ENCODE assay signal across 13 mouse cellular contexts in genomic region chr11:20576046-20576635, GRCm38 (mm10). TPM values are rescaled to one million over a fixed set of nuclear protein-coding genes. Genes with fewer than 3 reads are reported as not detected.
DNase-seq lines count a peak whose midpoint lies in the region; ATAC-seq and TF ChIP-seq lines count a peak whose summit lies in the region.
"Had no signal": no experiment of that assay in that cellular context is flagged by ENCODE, and none has a peak within 500 bp of the region (broad histone marks: within the 10 kb centered on the region; RNA-seq: fewer than 3 reads in every experiment).

No protein-coding gene starts in this region.

- H3K27me3 ChIP-seq in heart, embryonic 11.5 days (ENCODE audit: control insufficient read depth, insufficient read depth, low read length), result no peaks in the 10 kb centered on the region
- no peaks in the 10 kb centered on the region for H3K27me3 ChIP-seq in heart, adult 2 months (ENCODE audit: control insufficient read depth, insufficient read depth, low read length)
- H3K27me3 ChIP-seq in lung, embryonic 14.5 days (ENCODE audit: insufficient read depth, low read length), result no peaks in the 10 kb centered on the region
- H3K27me3 ChIP-seq in embryonic facial prominence, embryonic 13.5 days, result no peaks in the 10 kb centered on the region
- no peaks in the 10 kb centered on the region for H3K27me3 ChIP-seq in midbrain, embryonic 13.5 days

- H3K79me2 ChIP-seq in heart, adult 2 months (replicated peaks; ENCODE audit: control insufficient read depth, insufficient read depth, low read length), result no peaks in the 10 kb centered on the region; the same call in 1 of the 2 replicates

- WGBS in heart, embryonic 11.5 days (ENCODE audit: insufficient replicate concordance), result 40% methylated on average over 8 of the region's 8 CpGs
- 32% methylated on average over 8 of the region's 8 CpGs for WGBS in heart, adult 2 months
- WGBS in lung, embryonic 14.5 days, result 26% methylated on average over 8 of the region's 8 CpGs
- 21% methylated on average over 8 of the region's 8 CpGs for WGBS in embryonic facial prominence, embryonic 13.5 days
- WGBS in midbrain, embryonic 13.5 days, result 70% methylated on average over 8 of the region's 8 CpGs

- TF ChIP-seq EP300 in heart, adult 2 months (IDR thresholded peaks at IDR 0.05; ENCODE audit: insufficient read depth, low read depth, low read length), result no peak

- no peaks in the 10 kb centered on the region for H3K9me3 ChIP-seq in heart, embryonic 11.5 days (replicated peaks; ENCODE audit: control insufficient read depth, low read length)
- H3K9me3 ChIP-seq in lung, embryonic 14.5 days (ENCODE audit: low read depth, low read length), result no peaks in the 10 kb centered on the region
- H3K9me3 ChIP-seq in embryonic facial prominence, embryonic 13.5 days, result no peaks in the 10 kb centered on the region
- no peaks in the 10 kb centered on the region for H3K9me3 ChIP-seq in midbrain, embryonic 13.5 days

- TF ChIP-seq POLR2A in heart, adult 2 months (IDR thresholded peaks at IDR 0.05; ENCODE audit: insufficient read depth, low read depth, low read length), result no peak

- peaks cover 16% of the 10 kb centered on the region for H3K4me1 ChIP-seq in heart, embryonic 11.5 days (ENCODE audit: control insufficient read depth, insufficient read depth, low read length)
- H3K4me1 ChIP-seq in heart, adult 2 months (ENCODE audit: control insufficient read depth, insufficient read depth, low read length), result no peaks in the 10 kb centered on the region; the same call in 1 of the 2 replicates
- peaks cover 9% of the 10 kb centered on the region; the same call in 1 of the 2 replicates for H3K4me1 ChIP-seq in lung, embryonic 14.5 days (ENCODE audit: insufficient read depth)
- H3K4me1 ChIP-seq in embryonic facial prominence, embryonic 13.5 days, result peaks cover 10% of the 10 kb centered on the region
- no peaks in the 10 kb centered on the region for H3K4me1 ChIP-seq in midbrain, embryonic 13.5 days (replicated peaks)

- no peak for DNase-seq in heart, adult 2 months
- DNase-seq in lung, embryonic 14.5 days, result peak; percentile 70
- DNase-seq in lung, postnatal 10 days, result no peak
- no peak for DNase-seq in adrenal gland, adult (ENCODE audit: inconsistent age in 2 of 2, low spot score in 1 of 2)
- DNase-seq: adrenal gland, postnatal 25 days; B cell, adult 2 months; cerebellum, adult 11-12 months; kidney, postnatal 10 days; lung, postnatal 4 days had no signal

- H3K4me2 ChIP-seq in heart, embryonic 11.5 days, result no peak overlapping the region
- H3K4me2 ChIP-seq in lung, embryonic 14.5 days, result no peak overlapping the region
- H3K4me2 ChIP-seq in embryonic facial prominence, embryonic 13.5 days, result no peak overlapping the region; the same call in 1 of the 2 replicates
- H3K4me2 ChIP-seq in midbrain, embryonic 13.5 days (replicated peaks), result no peak overlapping the region

- no peak overlapping the region for H3K9ac ChIP-seq in heart, embryonic 11.5 days (ENCODE audit: low read depth, low read length)
- no peak overlapping the region for H3K9ac ChIP-seq in heart, adult 2 months (ENCODE audit: low read depth, low read length)
- H3K9ac ChIP-seq in lung, embryonic 14.5 days, result no peak overlapping the region
- no peak overlapping the region for H3K9ac ChIP-seq in embryonic facial prominence, embryonic 13.5 days
- no peak overlapping the region for H3K9ac ChIP-seq in midbrain, embryonic 13.5 days (replicated peaks)

- no peak for TF ChIP-seq CTCF in heart, adult 2 months (IDR thresholded peaks at IDR 0.05)
- TF ChIP-seq CTCF in lung, embryonic 14.5 days (IDR thresholded peaks at IDR 0.05; ENCODE audit: low read depth), result no peak

- no peak overlapping the region for H3K4me3 ChIP-seq in heart, embryonic 11.5 days (ENCODE audit: low read depth, low read length)
- H3K4me3 ChIP-seq in heart, adult 2 months, result no peak overlapping the region
- H3K4me3 ChIP-seq in lung, embryonic 14.5 days (ENCODE audit: low read depth, low read length), result no peak overlapping the region
- H3K4me3 ChIP-seq in embryonic facial prominence, embryonic 13.5 days, result no peak overlapping the region
- no peak overlapping the region for H3K4me3 ChIP-seq in midbrain, embryonic 13.5 days (replicated peaks)

- no peaks in the 10 kb centered on the region for H3K36me3 ChIP-seq in heart, embryonic 11.5 days (ENCODE audit: control insufficient read depth, insufficient read depth, low read length)
- H3K36me3 ChIP-seq in heart, adult 2 months (ENCODE audit: control insufficient read depth, insufficient read depth, low read length), result no peaks in the 10 kb centered on the region
- no peaks in the 10 kb centered on the region for H3K36me3 ChIP-seq in lung, embryonic 14.5 days (ENCODE audit: insufficient read depth)
- no peaks in the 10 kb centered on the region for H3K36me3 ChIP-seq in embryonic facial prominence, embryonic 13.5 days
- H3K36me3 ChIP-seq in midbrain, embryonic 13.5 days, result 0 out of 2 replicates have a peak, but pooled peaks cover 4% of the 10 kb centered on the region

- 0 out of 2 replicates have a peak, but pooled peaks have one; percentile 35 for ATAC-seq in heart, embryonic 11.5 days (replicated peaks; ENCODE audit: insufficient number of reproducible peaks, low FRiP score, low TSS enrichment)
- peak; percentile 61; the same call in 1 of the 2 replicates for ATAC-seq in lung, embryonic 14.5 days (ENCODE audit: insufficient read depth)
- ATAC-seq in embryonic facial prominence, embryonic 13.5 days (ENCODE audit: insufficient number of reproducible peaks, insufficient read depth, low FRiP score, low TSS enrichment, low read depth), result peak; percentile 65; the same call in 1 of the 2 replicates
- peak; percentile 88 for ATAC-seq in megakaryocyte progenitor cell, adult 5-6 weeks (replicated peaks; ENCODE audit: poor library complexity)
- ATAC-seq in midbrain, embryonic 13.5 days, result no peak

- intact Hi-C loops in heart, adult 2 months (cut with DNase I), result no loop called here

- H3K27ac ChIP-seq in heart, embryonic 11.5 days (ENCODE audit: low read depth, low read length), result no peak overlapping the region
- no peak overlapping the region for H3K27ac ChIP-seq in heart, adult 2 months
- H3K27ac ChIP-seq in lung, embryonic 14.5 days (ENCODE audit: low read depth), result peak overlapping the region; percentile 36; the same call in 1 of the 2 replicates
- H3K27ac ChIP-seq in embryonic facial prominence, embryonic 13.5 days, result peak overlapping the region; percentile 76
- no peak overlapping the region for H3K27ac ChIP-seq in midbrain, embryonic 13.5 days

RNA-seq across cellular contexts. Expression of gene Sertad2, which starts 33.1 kb away (rescaled TPM):
- polyA plus RNA-seq in heart, embryonic 11.5 days (2014; fragmentation: Nextera tagmentation; extraction: Ambion mirVana), result 24.1 and 29.9 TPM in 2 replicates
- total RNA-seq in heart, adult 2 months (2021), result 10 to 100 TPM; 16.1 to 20.2 TPM
- 17.7 and 21.9 TPM in 2 replicates for polyA plus RNA-seq in heart, adult 2 months (2012; rRNA removed)
- 44.0 and 45.8 TPM in 2 replicates for polyA plus RNA-seq in lung, embryonic 14.5 days (2014; fragmentation: Nextera tagmentation; extraction: Ambion mirVana)
- 40.5 and 47.9 TPM in 2 replicates for polyA plus RNA-seq in embryonic facial prominence, embryonic 13.5 days (2015; fragmentation: Nextera tagmentation; extraction: Ambion mirVana)
- 8.8 and 11.3 TPM in 2 replicates for total RNA-seq in megakaryocyte progenitor cell, adult 5-6 weeks (2015)
- 6.9 and 9.4 TPM in 2 replicates for total RNA-seq in megakaryocyte progenitor cell, adult 5-6 weeks (2017)
- 29.8 and 32.0 TPM in 2 replicates for polyA plus RNA-seq in midbrain, embryonic 13.5 days (2015; fragmentation: Nextera tagmentation; extraction: Ambion mirVana)

Comparison
In these comparisons a context has a peak if more than half of its experiments do, and no peak if none do; other contexts are left out.
1. H3K27ac ChIP-seq: peak in lung, embryonic 14.5 days (single experiment) and embryonic facial prominence, embryonic 13.5 days (single experiment); none in heart, embryonic 11.5 days (single experiment), heart, adult 2 months (single experiment) and midbrain, embryonic 13.5 days (single experiment).